Mouse (Mus musculus) E14TG2a.4 (cell line): Measurements from ENCODE around the gene Cc2d2b.
A peak's percentile ranks its signal among the peaks of the same experiment; 100 is the strongest.

Experiments used
- H3K27me3 ChIP-seq: 2 replicates; pipeline ENCODE4 v1.6.1; 2014; ENCODE audit warnings: low read length, control low read depth; ENCODE audit not compliant: insufficient read depth
- H3K36me3 ChIP-seq: 2 replicates; pipeline ENCODE4 v1.6.1; 2014; ENCODE audit warnings: low read length, control low read depth; ENCODE audit not compliant: insufficient read depth
- H3K4me1 ChIP-seq: replicated peaks from 2 replicates; pipeline ENCODE4 v1.6.1; 2014; ENCODE audit warnings: low read depth, low read length, control low read depth
- H3K4me3 ChIP-seq: replicated peaks from 2 replicates; pipeline ENCODE4 v1.5.1; 2014; ENCODE audit warnings: mild to moderate bottlenecking, low read length
- H3K9me3 ChIP-seq: 2 replicates; pipeline ENCODE4 v1.6.1; 2014; ENCODE audit warnings: low read length, control low read depth
- CTCF ChIP-seq: conservative IDR thresholded peaks from 2 replicates; pipeline ENCODE4 v1.5.1; 2014; ENCODE audit warnings: low read length
- NANOG ChIP-seq: IDR thresholded peaks from 2 replicates; pipeline ENCODE4 v1.6.1; 2014; ENCODE audit warnings: borderline replicate concordance, low read length, mixed read lengths
- POU5F1 ChIP-seq: IDR thresholded peaks from 2 replicates; pipeline ENCODE4 v1.6.1; 2014; ENCODE audit warnings: low read length, borderline replicate concordance

The Cc2d2b gene

GRCm38 (mm10) chr19:40831416-40832201 lies 83.1 kb downstream of the Cc2d2b start:
- Histone ChIP-seq H3K4me1 (peaks cover 24% of the 10 kb centered on the region), H3K4me3 (peak overlapping the region; percentile 88), H3K36me3 (peaks cover 2% of the 10 kb centered on the region; the same call in 1 of the 2 replicates), H3K9me3 (no peaks in the 10 kb centered on the region), H3K27me3 (peaks cover 36% of the 10 kb centered on the region)
- TF ChIP-seq CTCF = no peak
- no peak for TF ChIP-seq POU5F1
- TF ChIP-seq NANOG = no peak

GRCm38 (mm10) chr19:40832361-40832760 lies 83.8 kb downstream of the Cc2d2b start:
- H3K4me3 ChIP-seq = peak overlapping the region; percentile 88
- TF ChIP-seq POU5F1 = no peak
- TF ChIP-seq CTCF = no peak
- TF ChIP-seq NANOG = no peak
- H3K27me3 ChIP-seq = peaks cover 35% of the 10 kb centered on the region
- H3K9me3 ChIP-seq = no peaks in the 10 kb centered on the region
- H3K36me3 ChIP-seq = peaks cover 10% of the 10 kb centered on the region
- H3K4me1 ChIP-seq = peaks cover 24% of the 10 kb centered on the region

DNA sequence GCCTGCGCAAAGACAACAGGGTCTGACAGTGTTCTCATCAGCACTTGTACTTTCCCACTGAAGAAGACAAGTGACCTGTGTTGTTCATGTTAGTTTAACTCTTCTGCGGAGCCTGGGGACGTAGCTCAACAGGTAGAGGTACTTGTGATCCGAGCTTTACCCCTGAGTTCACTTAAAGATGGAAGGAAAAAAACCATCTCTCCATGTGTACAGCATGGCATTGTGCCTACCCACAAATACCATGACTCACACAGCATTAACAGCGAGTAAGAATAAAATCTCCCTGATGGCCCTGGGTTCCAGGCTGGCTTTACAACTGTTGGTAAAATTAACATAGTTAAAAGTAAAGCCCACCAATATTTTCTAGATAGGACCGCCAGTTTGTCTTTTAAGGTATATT lies 85.9 kb downstream of the Cc2d2b start:
- no peak overlapping the region for H3K4me3 ChIP-seq
- H3K9me3 ChIP-seq = no peaks in the 10 kb centered on the region
- H3K36me3 ChIP-seq = peaks cover 26% of the 10 kb centered on the region
- peaks cover 20% of the 10 kb centered on the region for H3K27me3 ChIP-seq
- peaks cover 17% of the 10 kb centered on the region for H3K4me1 ChIP-seq
- TF ChIP-seq CTCF = no peak
- no peak for TF ChIP-seq NANOG
- no peak for TF ChIP-seq POU5F1

DNA sequence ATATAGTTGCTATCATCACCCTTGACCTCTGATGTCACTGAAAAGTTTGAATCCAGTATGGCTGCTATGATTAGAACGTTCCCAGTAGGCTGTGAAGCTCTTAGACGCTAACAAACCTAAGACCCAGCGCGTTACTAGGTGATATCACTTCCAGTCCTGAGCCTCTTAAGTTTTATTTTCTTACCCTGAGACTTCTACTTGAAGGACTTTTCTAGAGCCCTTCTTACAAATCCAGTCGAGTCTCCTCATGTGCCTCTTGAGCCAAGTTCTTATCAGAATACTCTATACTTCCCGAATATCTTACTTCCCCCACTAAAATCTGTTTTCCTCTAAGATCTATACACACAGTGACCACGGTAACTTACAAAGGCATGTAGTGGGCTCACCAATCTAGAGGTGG lies 89.7 kb downstream of the Cc2d2b start:
- Histone ChIP-seq H3K4me3 (no peak overlapping the region), H3K36me3 (peaks cover 42% of the 10 kb centered on the region), H3K9me3 (no peaks in the 10 kb centered on the region), H3K4me1 (peaks cover 9% of the 10 kb centered on the region), H3K27me3 (no peaks in the 10 kb centered on the region)
- TF ChIP-seq POU5F1 (no peak), NANOG (no peak), CTCF (no peak)

DNA sequence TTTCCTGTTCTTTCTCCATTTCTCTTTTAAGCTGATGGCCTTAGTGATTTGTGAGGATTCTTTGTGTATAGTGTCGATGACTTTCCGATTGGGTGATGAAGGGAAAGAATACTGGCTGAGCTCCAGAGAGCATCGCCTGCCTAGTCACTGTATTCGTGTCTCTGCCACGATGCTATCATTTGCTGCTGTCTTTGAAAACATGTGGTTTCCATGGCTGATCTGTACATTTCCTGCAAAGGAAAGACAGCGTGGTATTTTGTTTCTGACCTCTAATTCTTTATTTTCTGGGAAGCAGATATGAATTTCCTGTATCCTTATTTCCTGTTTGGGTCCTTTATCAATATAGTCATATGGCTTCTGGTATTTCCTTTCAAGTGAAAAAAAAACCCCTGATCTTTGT lies 91.8 kb downstream of the Cc2d2b start:
- Histone ChIP-seq H3K36me3 (peaks cover 57% of the 10 kb centered on the region), H3K4me3 (no peak overlapping the region), H3K27me3 (no peaks in the 10 kb centered on the region), H3K9me3 (no peaks in the 10 kb centered on the region), H3K4me1 (peaks cover 14% of the 10 kb centered on the region)
- no peak for TF ChIP-seq POU5F1
- no peak for TF ChIP-seq NANOG
- TF ChIP-seq CTCF = no peak

GRCm38 (mm10) chr19:40841083-40841482 lies 92.5 kb downstream of the Cc2d2b start:
- no peak for TF ChIP-seq CTCF
- no peak for TF ChIP-seq POU5F1
- no peak for TF ChIP-seq NANOG
- no peaks in the 10 kb centered on the region for H3K27me3 ChIP-seq
- H3K36me3 ChIP-seq = peaks cover 65% of the 10 kb centered on the region
- peaks cover 14% of the 10 kb centered on the region for H3K4me1 ChIP-seq
- H3K4me3 ChIP-seq = no peak overlapping the region
- H3K9me3 ChIP-seq = no peaks in the 10 kb centered on the region

DNA sequence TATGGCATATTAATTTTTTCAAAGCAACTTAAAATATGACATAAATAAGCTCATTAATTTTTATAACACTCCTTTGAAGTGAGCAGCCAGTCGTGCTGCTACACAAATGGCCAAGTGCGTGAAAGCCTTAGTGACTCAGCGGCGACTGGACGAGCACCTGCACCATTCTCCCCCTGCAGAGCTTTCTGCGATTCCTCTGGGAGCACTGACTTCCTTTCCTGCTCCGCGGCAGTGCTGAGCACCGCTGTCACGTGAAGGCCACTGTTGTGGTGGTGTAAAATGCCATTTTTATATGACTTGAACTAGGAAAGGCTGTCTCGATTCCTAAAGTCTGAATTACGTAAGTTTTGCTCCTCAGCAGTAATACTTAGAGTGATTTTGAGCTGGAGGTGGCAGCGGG lies 93.0 kb downstream of the Cc2d2b start:
- Histone ChIP-seq H3K27me3 (no peaks in the 10 kb centered on the region), H3K36me3 (peaks cover 67% of the 10 kb centered on the region), H3K4me3 (no peak overlapping the region), H3K4me1 (peaks cover 14% of the 10 kb centered on the region), H3K9me3 (no peaks in the 10 kb centered on the region)
- TF ChIP-seq POU5F1 (no peak), NANOG (no peak), CTCF (no peak)

GRCm38 (mm10) chr19:40844731-40845130 lies 96.2 kb downstream of the Cc2d2b start:
- H3K4me1 ChIP-seq = peaks cover 14% of the 10 kb centered on the region
- no peaks in the 10 kb centered on the region for H3K27me3 ChIP-seq
- TF ChIP-seq CTCF = no peak
- no peak for TF ChIP-seq POU5F1
- TF ChIP-seq NANOG = no peak
- H3K9me3 ChIP-seq = no peaks in the 10 kb centered on the region
- peaks cover 62% of the 10 kb centered on the region for H3K36me3 ChIP-seq
- no peak overlapping the region for H3K4me3 ChIP-seq
